Mouse (Mus musculus) cerebellum, adult 2 months (tissue): ENCODE results near the gene Glipr2.

ENCODE experiments used
- CTCF ChIP-seq: fragments of 200-500 bp; IDR thresholded peaks from 2 replicates; pipeline ENCODE4 v1.5.1; 2011; ENCODE audit warnings: low read depth, mild to moderate bottlenecking, control low read depth, low read length, moderate library complexity, borderline replicate concordance; ENCODE audit not compliant: insufficient read depth
- POLR2A ChIP-seq: fragments of 200-500 bp; IDR thresholded peaks from 2 replicates; pipeline ENCODE4 v1.6.1; 2011; ENCODE audit warnings: low read length, control low read depth, borderline replicate concordance; ENCODE audit not compliant: insufficient read depth

DNA sequence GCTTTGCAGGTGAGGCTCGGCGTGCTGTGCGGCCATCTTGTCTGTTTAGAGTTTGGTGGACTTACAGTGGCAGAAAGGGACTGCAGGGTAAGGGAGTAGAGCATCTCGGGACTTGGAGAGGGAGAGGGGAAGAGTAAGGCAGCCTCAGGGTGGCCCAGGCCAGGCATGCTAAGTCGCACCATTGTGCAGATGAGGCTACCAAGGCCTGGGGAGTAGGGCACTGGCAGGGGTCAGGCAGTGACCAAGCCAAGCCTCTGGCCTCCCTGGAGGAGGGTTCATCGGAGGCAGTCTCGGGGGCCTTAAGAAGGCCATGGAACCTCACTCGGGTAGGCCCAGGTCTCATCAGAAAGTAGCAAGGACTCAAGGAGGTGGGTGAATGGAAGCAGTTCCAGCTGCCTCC is 14.8 kb upstream of the Glipr2 start:
- no peak for TF ChIP-seq POLR2A
- no peak for TF ChIP-seq CTCF
